Mouse (Mus musculus): ENCODE measurements around the gene Ift43.

Ift43 gene

DNA sequence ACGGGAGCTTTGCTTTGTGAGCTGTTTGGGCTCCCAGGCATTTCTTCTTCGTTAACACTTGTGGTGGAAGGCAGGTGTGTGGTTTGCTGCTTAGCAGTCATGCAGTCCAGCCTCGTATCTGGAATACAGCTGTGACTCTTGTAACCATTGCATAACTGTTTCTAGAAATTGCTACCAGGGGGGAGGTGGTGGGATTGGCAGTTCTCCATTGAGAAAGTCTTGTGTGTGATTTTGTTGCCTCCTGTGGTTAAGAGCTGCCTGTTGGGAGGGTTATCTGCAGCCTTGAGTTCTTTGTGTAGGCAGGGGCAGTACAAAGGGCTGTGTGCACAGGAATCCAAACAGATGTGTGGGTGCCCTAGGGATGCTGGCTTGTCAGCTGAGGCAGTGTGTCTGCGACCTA is 53.4 kb downstream of the Ift43 start:
- DNase-seq = no peak

DNA sequence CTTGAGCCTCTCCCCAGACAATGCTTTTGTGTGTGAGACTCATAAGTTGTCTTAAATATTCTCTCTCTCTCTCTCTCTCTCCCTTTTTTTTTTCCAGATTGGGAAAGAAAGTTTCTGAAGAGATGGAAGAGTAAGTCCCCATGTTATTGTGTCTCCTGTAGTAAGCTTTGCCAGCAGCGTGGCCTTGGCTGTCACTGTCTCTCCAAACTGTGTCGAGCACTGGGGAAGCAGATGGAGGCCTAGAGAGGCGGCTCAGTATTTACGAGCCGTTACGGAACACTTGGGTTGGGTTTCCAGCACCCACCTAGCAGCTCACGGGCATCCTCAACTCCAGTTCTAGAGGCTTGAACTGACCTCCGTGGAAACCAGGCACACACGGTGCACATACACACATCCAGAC is 56.4 kb downstream of the Ift43 start:
- no peak for DNase-seq

DNA sequence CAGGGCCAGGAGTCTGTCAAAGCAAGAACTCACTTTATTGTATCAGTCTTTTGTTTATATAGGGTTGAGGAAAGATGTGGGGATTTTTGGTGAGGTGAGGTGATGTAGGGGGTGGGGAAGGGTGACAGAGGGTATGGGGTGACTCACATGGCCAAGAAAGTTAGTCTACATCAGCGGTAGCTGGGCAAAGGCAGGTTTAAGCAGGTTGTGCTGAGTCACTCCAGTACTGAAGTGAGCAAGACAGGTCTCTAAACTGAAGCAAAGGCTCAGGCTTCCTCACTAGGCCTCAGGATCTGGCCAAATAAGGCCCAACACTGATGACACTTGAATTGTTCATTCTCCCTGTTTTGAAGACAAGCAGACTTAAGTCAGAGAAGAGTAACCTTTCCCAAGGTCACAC is 60.0 kb downstream of the Ift43 start:
- DNase-seq = no peak

DNA sequence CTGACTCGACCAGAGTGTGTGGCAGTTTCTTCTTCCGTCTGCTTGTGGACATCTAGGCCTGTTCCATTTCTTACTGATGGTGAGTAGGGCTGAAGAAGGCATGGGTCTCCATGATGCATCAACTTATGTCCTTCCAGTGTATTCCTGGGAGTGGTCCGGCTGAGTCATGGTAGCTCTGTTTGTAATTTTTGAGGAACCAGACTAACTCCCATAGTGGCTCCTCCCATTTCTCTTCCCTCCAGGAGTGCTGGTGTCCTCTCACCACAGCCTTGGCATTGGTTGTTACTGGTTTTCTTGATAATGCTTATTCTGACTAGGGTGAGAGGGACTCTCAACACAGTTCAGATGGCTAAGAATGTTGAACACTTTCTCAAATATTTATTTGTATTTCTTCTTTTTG is 63.9 kb downstream of the Ift43 start:
- no peak for DNase-seq

DNA sequence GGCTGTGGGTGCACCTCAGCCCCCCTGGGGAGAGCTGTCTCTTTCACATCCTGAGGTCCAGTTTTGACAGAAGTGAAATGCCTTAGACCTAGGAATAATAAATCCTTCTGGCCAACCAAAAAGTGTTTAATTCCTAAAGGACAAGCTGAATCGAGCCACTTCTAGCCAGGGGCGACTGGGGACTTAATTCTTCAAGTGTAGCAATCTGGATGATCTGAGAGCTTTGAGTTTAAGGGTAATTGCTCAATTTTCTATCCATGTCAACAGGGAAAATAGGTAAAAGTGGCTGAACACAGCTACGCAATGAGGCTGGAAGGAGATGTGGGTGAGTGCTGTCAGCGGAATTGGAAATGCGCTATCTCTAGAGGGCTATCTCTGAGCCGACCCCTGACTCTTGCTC is 65.9 kb downstream of the Ift43 start:
- no peak for DNase-seq

DNA sequence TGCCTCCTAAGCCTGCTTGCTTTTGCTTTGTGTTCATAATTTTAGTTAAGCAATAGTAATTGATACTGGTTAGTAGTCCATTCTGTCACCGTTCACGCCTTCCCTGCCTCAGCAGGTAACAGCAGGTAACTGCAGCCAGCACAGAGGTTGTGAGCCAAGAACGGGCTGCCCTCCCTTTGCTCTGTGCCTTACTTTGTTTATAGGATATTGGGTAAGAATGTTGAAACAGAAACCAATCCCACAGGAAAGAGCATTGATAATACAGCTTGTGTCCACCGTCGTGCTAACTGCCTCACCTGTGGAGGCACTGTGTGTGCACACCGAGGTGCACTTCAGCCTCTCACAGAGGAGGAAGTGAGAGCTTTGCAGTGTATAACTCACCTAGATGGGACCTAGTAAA is 66.7 kb downstream of the Ift43 start:
- DNase-seq = no peak

DNA sequence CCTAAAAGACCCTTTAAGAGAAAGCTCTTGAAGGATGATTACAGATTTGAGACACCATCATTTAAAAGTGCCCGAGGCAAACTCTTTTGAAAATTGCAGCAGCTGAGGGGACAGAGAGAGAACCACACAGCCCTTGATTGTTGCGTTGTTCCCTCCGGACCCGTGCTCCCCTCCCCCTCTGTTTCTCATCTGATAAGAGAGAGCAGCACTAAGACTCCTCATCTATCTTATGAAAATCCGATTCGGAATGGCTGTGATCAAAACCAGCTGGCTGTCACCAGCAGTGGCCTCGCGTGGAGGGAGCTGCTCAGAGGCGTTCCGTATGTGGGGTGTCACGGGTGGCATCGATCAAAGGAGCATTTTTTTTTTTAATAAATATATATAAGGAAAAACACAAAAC is 69.6 kb downstream of the Ift43 start:
- DNase-seq = no peak

DNA sequence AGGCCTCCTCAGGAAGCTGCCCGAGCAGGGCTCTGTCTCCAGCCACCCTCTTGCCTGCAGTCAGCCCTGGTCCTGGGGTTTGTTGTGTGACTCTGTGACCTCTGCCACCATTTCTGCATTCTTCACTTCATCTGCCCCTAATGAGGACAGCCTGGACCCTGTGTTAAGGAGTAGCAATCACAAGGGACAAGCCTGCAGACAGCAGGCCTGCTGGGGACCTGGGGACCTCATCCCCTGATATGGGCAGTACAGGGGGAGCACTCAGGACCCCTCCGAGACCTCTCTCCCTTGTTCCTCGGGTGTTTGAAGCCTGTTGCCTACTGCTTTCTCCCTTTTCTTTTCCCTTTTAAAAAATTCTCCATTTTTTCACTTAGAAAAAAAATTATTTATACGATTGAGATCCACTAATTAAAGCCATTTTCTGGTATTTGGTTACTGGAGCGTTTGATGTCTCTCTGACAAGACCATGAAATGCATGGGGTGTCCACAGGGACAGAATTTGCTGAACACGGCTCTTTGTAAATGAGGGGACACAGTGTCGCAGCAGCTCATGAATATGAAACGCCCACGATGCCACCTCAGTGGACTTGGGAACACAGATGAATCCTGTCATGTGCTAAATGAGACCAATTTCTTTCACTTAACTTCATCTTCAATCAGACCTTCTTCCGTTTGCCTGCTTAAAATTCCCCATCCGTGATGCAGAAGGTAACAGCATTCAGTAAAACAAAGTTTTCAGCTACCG is 71.0 kb downstream of the Ift43 start:
- no peak for DNase-seq

DNA sequence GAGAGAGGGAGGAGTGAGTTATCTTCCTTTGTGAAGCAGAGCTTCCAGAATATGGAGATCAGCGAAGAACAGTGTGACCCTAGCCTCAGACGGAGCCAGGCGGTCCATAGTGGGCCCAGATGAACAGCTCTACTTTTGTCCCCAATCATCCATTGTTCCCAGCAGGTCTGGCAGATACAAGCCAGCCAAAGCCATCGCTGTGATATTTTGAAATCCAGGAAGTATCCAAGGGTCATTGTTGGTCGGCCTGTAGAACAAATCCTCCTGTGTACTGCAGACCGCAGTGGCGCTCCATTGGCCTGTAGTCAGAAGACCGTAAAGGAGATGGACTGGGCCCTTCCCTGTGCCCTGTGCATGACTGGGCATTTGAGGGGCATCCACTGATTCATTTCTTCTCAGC is 72.8 kb downstream of the Ift43 start:
- no peak for DNase-seq

DNA sequence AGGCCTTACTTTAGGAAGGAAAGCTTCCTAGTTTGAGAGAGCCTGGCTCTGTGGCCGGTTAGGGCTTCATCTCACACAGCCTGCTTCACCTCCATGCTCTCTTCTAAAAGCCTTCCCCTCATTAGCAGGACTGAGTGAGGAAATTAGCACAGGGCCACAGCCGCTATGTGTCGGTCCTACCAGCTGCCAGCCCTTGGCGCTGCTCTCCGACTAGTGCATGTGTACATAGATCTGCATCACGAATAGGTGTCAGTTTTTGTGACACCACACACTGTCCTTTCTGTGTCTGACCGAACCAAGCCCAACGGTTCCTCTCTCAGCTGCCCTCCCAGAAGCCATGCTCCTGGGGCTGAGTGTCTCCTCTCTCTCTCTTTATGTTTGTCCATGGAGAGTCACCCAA is 74.8 kb downstream of the Ift43 start:
- DNase-seq = no peak

DNA sequence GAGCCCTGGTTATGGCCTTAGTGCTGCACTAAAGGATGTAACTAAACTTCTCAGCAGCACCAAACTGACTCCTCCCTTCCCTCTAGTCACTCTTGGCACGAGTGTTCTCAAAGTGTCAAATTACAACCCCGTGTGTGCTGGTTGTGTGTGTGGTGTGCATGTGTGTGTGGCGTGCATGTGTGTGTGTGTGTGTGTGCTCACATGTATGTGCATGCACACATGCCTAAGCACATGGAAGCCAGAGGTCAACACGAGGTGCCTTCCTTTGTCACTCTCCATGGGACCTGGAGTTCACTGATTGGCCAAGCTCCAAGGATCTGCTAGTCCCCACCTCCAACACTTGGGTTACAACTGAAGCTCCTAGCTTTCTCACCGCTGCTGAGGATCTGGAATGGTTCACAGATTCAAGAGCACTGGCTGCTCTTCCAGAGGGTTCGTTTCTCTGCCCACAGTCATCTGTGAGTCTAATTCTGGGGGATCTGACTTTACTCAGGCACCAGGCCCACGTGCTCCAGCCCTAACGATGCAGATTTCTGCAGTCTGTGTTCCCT is 75.6 kb downstream of the Ift43 start:
- peak; percentile 4 for DNase-seq

DNA sequence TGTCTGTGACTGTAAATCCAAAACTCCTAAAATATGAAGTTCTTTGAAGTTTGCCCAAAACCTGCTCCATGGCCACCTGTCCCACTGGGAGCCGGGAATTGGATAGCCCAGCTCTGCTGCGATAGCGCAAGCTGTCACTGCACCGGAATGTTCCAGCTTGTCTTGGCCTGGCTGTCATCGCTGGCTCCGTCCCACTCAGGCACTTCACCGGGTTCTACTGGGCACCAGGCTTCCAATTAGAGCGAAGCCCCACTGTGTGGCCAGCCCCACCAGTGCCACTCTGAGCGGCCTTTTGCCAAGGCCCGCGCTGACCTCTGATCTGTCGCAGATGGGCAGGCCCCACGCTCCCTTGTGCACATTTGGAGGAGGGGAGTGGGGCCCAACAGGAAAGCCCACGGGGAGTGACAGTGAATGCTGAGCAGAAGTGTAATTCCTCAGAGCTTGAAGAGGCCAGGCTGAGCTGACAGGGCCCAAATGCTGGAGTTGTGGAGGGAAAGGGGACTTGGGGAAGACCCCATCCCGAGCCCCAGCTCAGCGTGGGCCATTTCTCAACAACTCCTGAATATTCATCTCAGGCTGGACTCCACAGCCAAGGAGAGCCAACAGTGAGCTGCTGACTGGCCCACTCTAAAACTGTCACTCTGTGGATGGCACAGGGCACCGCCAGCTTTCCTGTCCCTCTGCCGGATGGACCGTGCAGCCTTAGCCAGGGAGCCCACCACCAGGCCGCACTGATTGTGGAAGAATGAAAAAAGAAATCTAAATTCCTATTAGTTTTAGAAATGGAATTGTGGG is 76.5 kb downstream of the Ift43 start:
- DNase-seq = no peak

DNA sequence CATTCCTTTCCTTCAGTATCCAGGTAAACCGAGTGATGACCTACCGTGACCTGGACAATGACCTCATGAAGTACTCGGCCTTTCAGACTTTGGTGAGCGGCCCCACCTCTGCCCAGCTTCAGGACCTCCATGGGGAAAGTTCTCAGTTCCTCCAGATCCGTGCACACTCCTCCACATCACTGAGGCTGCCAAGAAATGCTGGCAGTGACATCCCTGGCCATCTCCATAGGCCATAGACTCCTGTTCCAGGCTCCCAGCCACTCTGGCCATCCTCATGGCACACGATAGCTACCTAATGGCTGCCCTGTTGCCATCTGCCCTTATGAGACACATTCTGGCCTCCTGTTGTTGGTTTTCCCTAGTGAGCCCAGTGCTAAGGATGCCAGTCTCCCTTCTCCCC is 79.1 kb downstream of the Ift43 start:
- DNase-seq = no peak

DNA sequence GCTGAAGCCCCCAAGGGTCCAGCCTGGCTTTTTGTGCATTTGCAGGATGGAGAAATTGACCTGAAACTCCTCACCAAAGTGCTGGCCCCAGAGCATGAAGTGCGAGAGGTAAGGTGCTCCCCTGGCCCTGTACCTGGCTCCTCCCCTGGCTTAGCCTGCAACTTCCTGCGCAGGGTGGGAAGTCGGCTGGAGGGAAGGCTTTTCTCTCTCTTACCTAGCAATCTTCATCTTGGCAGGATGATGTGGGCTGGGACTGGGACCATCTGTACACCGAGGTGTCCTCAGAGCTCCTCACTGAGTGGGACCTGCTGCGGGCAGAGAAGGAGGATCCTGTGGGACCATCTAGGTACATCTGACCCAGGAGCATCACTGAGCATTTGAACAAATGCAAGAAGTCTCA is 79.6 kb downstream of the Ift43 start:
- no peak for DNase-seq

DNA sequence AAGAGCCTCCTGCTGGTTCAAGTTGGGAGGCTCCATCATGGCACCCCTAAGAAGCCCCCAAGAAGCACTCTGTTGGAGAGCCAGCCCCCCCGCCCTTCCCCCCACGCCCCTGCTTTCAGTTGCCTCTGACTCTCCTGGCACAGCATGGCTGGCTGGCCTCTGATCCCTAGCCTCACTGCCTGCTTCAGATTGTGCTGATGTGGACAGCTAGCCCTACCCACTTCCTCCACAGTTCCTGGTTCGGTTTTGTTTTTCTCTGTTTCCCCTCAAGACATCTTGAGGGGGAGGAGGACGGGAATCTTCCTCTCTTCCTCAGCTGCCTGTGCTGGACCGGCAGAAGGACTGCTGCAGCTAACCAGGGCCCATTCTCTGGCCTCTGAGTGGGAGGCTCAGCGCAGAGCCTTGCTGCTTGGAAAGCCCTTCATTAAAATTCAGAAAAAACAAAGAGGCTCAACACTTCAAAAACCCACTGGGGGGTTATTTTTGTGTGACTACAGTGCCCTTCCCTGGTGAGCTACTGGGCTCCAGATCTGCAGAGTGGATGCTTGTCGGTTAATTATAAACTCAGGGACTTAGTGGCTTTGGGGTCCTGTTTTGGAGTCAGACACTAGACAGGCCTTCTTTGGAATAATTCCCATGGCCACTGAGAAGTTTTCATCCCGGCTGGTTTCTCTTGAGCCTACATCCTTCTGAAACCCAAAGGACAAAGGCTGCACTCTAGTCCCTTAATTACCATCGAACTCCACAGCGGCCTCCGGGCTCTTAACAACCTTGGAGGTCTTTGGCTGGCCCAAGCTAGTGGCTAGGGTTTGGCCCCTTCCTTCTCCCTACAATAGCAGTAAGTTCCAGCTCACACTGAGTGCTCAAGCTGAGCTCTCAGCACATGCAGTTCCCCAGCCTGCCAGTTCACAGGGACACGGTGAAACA is 80.8 kb downstream of the Ift43 start:
- no peak for DNase-seq

DNA sequence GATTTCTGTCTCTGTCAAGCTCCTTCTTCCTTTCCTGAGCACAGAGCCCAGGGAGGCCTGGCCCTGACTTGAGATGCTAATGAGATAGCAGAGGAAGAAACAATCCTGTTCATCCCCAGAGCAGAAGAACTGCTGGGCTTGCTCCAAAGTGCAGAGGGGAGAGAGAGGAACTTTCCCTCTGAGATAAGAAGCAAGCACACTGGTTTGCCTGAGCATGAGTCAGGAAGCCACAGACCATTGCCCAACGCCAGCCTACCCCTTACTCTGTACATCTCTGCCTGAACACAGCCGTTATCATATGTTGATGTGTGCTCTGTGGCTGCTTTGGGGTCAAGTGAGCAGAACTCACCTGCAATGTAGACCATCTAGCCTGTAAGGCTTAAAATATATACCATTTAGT is 83.9 kb downstream of the Ift43 start:
- no peak for DNase-seq

DNA sequence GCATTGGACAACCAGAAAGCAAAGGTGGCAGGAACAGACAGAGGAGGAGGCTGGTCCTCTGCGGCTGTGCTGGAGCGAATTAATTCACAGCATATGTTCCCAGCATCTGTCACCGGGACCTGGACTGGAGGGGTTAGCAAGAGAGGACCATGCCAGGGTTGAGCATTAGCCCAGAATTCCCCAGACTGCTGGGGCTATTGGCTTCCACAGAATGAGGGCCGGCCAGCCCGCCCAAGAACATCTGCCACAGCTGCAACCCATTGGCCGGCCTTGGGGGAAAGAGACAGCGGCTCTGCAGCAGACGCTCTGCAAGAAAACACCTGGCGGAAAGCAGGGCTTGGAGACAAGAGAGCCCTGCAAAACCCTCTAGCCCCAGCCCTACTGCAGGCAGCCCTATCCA is 84.7 kb downstream of the Ift43 start:
- DNase-seq = no peak

DNA sequence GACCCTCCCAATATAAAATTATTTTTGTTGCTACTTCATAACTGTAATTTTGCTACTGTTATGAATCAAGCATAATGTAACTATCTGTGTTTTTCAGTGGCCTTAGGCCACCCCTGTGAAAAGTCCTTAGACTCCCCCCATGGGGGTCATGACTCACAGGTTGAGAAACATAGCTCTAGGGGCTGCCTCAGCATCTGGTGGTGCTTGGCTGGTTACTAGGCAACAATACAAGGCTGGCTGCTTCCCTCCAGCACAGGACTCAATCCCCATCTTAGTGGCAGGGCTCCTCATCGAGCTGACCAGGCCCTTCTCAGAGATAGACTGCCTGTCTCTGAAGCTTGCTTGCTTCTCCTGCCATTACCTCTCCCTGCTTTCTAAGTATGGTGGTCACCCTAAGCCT is 86.4 kb downstream of the Ift43 start:
- no peak for DNase-seq

DNA sequence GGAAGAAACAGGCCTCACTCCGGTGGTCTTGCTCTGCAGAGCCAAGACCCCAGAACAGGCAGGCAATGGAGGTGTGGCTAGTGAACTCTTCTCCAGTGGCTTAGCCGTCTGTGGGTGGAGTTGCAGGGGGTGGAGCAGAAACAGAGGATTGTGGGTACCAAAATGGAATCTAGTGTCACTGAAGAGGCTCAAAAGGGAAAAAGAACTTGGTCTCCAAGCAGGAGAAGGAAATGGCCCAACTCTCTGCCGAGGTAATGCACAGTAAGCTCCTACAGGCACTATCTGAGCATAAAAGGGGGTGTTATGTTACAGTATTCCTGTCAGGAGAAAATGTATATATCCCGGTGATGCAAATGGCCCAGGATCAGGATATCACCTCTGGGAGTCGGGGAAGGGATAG is 86.9 kb downstream of the Ift43 start:
- DNase-seq = no peak

DNA sequence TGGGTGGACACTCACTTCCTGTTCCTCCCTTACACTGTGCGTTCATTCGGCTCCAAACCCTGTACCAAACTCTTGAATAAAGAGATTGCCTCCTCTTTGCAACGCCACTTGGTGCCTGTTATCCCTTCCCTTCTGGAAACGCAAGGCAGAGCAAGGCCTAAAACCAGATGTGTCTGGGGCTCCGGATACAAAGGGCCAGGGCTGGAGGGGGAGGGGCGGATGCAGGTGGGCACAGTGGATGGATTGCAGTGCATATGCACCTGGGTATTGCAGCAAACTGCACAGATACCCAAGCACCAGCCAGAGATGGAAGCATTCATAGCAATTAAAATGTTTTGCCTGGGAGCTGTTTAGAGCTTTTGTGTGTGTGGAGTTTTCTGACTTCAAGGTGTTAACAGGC is 91.0 kb downstream of the Ift43 start:
- no peak for DNase-seq

DNA sequence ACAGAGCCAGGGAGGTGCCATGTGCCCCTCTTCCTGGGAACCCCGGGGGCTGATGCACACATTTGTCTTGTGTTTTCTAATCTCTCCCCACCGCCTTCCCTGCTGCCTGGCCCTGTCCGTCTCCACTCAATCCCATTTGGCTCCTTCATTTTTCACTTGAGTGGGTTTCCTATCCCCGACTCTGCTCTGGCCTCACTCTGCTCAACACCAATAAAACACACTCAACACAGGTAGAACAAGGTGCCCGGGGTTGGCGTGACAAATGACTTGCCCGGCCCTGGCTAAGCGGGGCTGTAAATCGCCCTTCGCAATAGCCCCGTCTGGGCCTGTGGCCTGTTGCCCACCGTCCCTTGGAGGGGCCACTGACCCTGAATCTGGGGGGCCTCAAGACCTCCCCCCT is 92.0 kb downstream of the Ift43 start:
- no peak for DNase-seq

DNA sequence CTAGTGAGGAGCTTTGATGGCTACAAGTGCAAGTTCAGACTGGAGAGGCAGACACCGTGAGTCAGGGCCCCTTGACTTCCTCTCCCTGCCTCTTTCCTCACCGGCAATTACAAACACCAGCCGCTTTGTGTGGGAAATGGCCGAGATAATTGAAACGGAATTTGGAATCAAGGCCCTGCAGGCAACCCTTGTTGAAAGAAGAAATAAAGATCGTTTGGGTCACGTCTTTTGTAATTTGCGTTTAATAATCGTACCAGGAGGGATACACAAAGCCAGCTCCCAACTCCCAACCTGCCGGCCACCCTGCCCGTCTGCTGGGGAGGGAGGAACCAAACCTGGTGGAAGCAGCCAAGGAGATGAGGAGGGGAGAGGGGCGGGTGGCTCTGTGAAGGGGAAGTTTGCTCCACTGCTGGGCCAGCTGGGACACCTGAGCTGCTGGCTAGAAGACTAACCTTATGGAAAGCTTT is 93.2 kb downstream of the Ift43 start:
- DNase-seq = no peak

DNA sequence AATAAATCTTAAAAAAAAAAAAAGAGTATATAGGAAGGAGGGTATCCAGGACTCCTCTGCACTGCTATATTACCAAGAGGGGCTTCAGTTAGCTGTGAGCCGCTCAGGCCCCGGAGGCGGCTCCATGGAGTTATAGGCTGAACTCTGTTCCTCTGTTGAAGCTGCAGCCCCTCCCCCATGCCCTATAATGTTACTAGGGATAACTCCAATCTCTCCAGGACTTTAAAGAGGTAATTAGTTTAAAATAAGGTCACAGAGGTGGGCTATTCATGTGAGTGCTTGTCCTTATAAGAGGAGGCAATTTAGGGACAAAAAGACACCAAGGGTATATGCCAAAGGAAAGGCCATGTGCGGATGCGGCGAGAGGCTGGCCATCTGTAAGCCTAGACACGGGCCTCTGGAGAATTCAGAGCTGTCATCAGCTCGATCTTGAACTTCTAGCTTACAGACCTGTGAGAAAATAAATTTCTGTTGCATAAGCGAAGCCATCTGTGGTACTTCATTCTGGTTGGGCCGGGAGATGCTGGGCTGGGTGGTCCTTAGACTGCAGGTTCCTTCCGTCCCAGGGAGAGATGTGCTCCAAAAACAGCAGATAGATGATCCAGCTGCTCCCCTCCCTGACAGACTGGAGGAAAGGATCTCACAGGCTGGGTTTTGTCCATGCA is 94.5 kb downstream of the Ift43 start:
- DNase-seq = no peak
